Mouse (Mus musculus) CH12.LX (cell line): Measurements from ENCODE around the gene Bag2.

Source experiments
- CTCF ChIP-seq, 2 experiments: IDR thresholded peaks in 1 of 2; conservative IDR thresholded peaks in 1 of 2; 2 replicates each; pipeline ENCODE4 v1.5.1; 2011 to 2012; ENCODE audit warnings: low read depth in 2 of 2, low read length in 2 of 2, improper control_type of control experiment in 1 of 2, inconsistent platforms in 1 of 2, mild to moderate bottlenecking in 1 of 2, moderate library complexity in 1 of 2
- E2F4 ChIP-seq: IDR thresholded peaks from 2 replicates; pipeline ENCODE4 v1.6.1; 2011; ENCODE audit warnings: low read depth, low read length, improper control_type of control experiment; ENCODE audit not compliant: insufficient replicate concordance
- EP300 ChIP-seq: IDR thresholded peaks from 2 replicates; pipeline ENCODE4 v1.6.1; 2011; ENCODE audit warnings: low read length, improper control_type of control experiment
- SMC3 ChIP-seq: IDR thresholded peaks from 2 replicates; pipeline ENCODE4 v1.6.1; 2011; ENCODE audit warnings: low read depth, low read length, improper control_type of control experiment

DNA sequence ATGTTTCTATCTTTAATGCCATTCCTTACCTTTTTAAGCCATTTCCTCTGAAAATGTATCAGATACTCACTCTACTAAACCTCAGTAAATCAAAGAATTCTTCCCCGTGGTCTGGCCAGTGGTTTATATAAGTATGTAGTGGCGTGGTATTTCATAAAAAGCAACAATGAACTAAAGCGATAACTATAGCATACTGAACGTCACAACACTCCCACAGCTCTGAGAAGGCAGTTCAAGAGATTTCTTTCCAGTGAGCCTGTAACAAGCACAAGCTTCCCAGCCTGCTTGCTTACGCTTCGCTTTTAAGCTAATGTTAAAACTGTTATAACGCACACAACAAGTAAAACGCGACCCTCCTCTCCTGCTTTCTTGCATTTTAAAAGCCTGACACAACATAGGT, 14.5 kb upstream of the Bag2 start:
- TF ChIP-seq EP300 (no peak), E2F4 (no peak), CTCF (conservative IDR thresholded peaks at IDR 0.05 in 1 of 2, IDR thresholded peaks at IDR 0.05 in 1 of 2; ENCODE audit: low read depth in 2 of 2, low read length in 2 of 2) (no peak), SMC3 (no peak)
